Mouse (Mus musculus) thymus, adult 2 months (tissue): ENCODE measurements at regions not wholly inside any gene's neighbourhood (a gene's known extent, or its start where the extent isn't known, plus 50 kb on each side); places are given as distances from the start of the nearest gene placed in this dataset.

Source experiments
- DNase-seq: peaks from one replicate; pipeline ENCODE4 v3.0.0; 2021
- H3K27ac ChIP-seq: fragments of 200-500 bp; 2 replicates; pipeline ENCODE4 v1.5.1; 2012; ENCODE audit warnings: low read length, control low read depth; ENCODE audit not compliant: control insufficient read depth, insufficient read depth
- H3K27me3 ChIP-seq: fragments of 200-500 bp; 2 replicates; pipeline ENCODE4 v1.6.1; 2012; ENCODE audit warnings: mild to moderate bottlenecking, low read length, moderate library complexity, mixed read lengths; ENCODE audit not compliant: control insufficient read depth, insufficient read depth
- H3K36me3 ChIP-seq: fragments of 200-500 bp; 2 replicates; pipeline ENCODE4 v1.6.1; 2012; ENCODE audit warnings: mild to moderate bottlenecking, low read length, moderate library complexity; ENCODE audit not compliant: control insufficient read depth, insufficient read depth
- H3K4me1 ChIP-seq: fragments of 200-500 bp; replicated peaks from 2 replicates; pipeline ENCODE4 v1.6.1; 2012; ENCODE audit warnings: low read length; ENCODE audit not compliant: control insufficient read depth, insufficient read depth
- H3K4me3 ChIP-seq: fragments of 200-500 bp; 2 replicates; pipeline ENCODE4 v1.5.1; 2012; ENCODE audit warnings: mild to moderate bottlenecking, low read length, control low read depth, moderate library complexity; ENCODE audit not compliant: control insufficient read depth, insufficient read depth
- CTCF ChIP-seq: fragments of 200-500 bp; IDR thresholded peaks from 2 replicates; pipeline ENCODE4 v1.5.1; 2012; ENCODE audit warnings: mild to moderate bottlenecking, control low read depth, low read length, moderate library complexity, borderline replicate concordance; ENCODE audit not compliant: control insufficient read depth, poor library complexity, insufficient read depth; ENCODE audit errors: extremely low read depth
- POLR2A ChIP-seq: fragments of 200-500 bp; IDR thresholded peaks from 2 replicates; pipeline ENCODE4 v1.6.1; 2012; ENCODE audit warnings: mild to moderate bottlenecking, low read length, control low read depth, moderate library complexity; ENCODE audit not compliant: control insufficient read depth, poor library complexity, insufficient read depth; ENCODE audit errors: extremely low read depth
- WGBS: fragments of 180-500 bp; shearing (Covaris S2); methylation state at CpG from one replicate; pipeline ENCODE4 v1.1.7; 2018; 5-methylcytosine and 5-hydroxymethylcytosine counted together

DNA sequence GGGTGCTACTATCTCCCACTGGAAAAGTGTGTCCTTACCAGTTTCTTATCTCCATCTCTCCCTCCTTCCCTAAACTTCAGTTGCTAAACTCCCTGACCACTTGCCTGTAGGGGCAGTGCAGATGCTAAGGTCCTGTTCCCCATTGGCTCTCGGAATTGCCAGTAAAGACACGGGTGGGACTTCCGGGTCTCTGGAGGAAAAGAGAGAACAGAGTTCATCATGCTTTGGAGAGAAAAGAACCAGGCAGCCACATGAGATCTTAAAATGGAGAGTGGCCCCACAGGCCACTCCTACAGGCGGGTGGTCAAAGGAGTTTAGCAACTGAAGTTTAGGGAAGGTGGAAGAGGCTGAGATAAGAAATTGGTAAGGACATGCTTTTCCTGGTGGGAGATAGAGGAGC lies 60.3 kb upstream of the Smim23 start:
- Histone ChIP-seq H3K27ac (no peak overlapping the region), H3K27me3 (no peaks in the 10 kb centered on the region), H3K4me3 (no peak overlapping the region), H3K4me1 (no peaks in the 10 kb centered on the region), H3K36me3 (no peaks in the 10 kb centered on the region)
- 77% methylated on average over 4 of the region's 4 CpGs for WGBS
- TF ChIP-seq CTCF: no peak
- TF ChIP-seq POLR2A: no peak
- no peak for DNase-seq

DNA sequence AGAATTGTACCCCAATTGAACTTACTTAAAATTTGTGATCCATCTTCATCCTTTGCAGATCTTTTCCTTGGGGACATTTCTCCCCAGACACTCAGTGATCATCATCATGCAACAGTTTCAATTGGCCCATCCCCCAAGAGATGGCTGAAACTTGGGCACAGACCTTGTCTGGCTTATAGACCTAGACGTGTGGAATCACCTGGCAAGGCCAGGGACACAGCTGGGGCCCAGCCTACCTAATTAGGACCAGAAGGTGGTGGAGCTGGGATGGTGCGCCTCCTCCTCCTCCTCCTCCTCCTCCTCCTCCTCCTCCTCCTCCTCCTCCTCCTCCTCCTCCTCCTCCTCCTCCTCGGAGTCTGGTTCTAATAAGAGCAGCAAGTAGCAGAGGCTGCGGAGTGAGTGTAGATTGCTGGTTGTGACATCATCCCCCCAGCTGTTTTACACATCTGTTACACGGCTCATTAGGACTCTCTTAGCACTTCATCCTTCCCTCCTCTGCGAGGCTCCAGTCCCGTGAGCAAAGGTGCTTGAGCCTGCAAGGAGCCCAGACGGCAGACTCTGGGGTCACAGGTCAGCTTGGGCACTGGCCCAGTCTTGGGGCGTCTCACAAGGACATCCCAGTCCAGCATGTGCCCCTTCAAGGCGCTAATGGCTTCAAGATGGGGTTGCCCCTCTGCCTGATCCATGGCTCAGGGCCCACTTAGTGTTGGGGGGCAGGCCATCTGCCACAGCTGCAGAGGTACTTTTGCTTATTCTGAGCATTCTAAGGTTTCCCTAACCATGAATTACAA lies 58.9 kb upstream of the Smim23 start:
- Histone ChIP-seq H3K4me1 (no peaks in the 10 kb centered on the region), H3K27me3 (no peaks in the 10 kb centered on the region), H3K27ac (no peak overlapping the region), H3K4me3 (no peak overlapping the region), H3K36me3 (no peaks in the 10 kb centered on the region)
- TF ChIP-seq CTCF: no peak
- no peak for TF ChIP-seq POLR2A
- WGBS: 72% methylated on average over 9 of the region's 10 CpGs
- no peak for DNase-seq

DNA sequence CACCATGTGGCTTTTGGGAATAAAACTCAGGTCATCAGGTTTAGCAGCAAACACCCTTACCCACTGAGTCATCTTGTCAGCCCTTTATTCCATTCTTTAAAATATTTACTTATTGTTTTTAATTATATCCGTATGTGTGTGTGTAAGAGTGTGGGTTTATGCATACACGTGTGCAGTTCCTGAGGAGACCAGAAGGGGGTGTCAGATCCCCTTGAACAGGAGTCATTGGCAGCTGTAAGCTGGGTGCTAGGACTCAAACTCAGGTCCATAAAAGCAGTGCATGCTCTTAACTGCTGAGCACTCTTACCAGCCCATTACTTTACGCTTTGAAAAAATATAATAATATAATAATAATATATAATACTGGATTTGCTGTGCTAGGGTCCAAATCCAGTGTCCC lies 54.6 kb upstream of the Smim23 start:
- DNase-seq: no peak
- no peaks in the 10 kb centered on the region for H3K27me3 ChIP-seq
- no peak overlapping the region for H3K4me3 ChIP-seq
- WGBS: 97% methylated on average over 3 of the region's 3 CpGs
- H3K27ac ChIP-seq: no peak overlapping the region
- H3K4me1 ChIP-seq: no peaks in the 10 kb centered on the region
- no peaks in the 10 kb centered on the region for H3K36me3 ChIP-seq
- TF ChIP-seq POLR2A (no peak), CTCF (no peak)
